In genomic region chr13:13481033-13481432, GRCm38 (mm10) we compare ENCODE assay signal across 8 mouse cellular contexts. TPM values are rescaled to one million over a fixed set of nuclear protein-coding genes. Genes with fewer than 3 reads are reported as not detected.
DNase-seq lines count a peak whose midpoint lies in the region; ATAC-seq and TF ChIP-seq lines count a peak whose summit lies in the region.

No protein-coding gene starts in this region.

- H3K9ac ChIP-seq in embryonic facial prominence, embryonic 11.5 days (replicated peaks; ENCODE audit: low read length): no peak overlapping the region
- no peak overlapping the region for H3K9ac ChIP-seq in heart, postnatal 0 days (replicated peaks; ENCODE audit: low read depth, low read length)
- H3K9ac ChIP-seq in neural tube, embryonic 14.5 days (replicated peaks; ENCODE audit: low read depth, low read length): no peak overlapping the region

- WGBS in embryonic facial prominence, embryonic 11.5 days: 32% methylated on average over 5 of the region's 5 CpGs
- WGBS in heart, postnatal 0 days: 52% methylated on average over 5 of the region's 5 CpGs
- WGBS in neural tube, embryonic 14.5 days: 17% methylated on average over 5 of the region's 5 CpGs

- no peak overlapping the region; the same call in 1 of the 2 replicates for H3K27ac ChIP-seq in embryonic facial prominence, embryonic 11.5 days (replicated peaks; ENCODE audit: low read depth, low read length)
- H3K27ac ChIP-seq in heart, postnatal 0 days (ENCODE audit: low read depth): no peak overlapping the region
- no peak overlapping the region for H3K27ac ChIP-seq in neural tube, embryonic 14.5 days (ENCODE audit: low read depth, low read length)

- TF ChIP-seq EP300 in heart, postnatal 0 days (IDR thresholded peaks at IDR 0.05; ENCODE audit: low read depth): no peak

- peak; percentile 44 for ATAC-seq in embryonic facial prominence, embryonic 11.5 days (replicated peaks; ENCODE audit: insufficient number of reproducible peaks, low FRiP score, low TSS enrichment, low read depth)
- ATAC-seq in heart, postnatal 0 days (ENCODE audit: insufficient read depth, low read depth): peak; percentile 74
- peak; percentile 88 for ATAC-seq in neural tube, embryonic 14.5 days (ENCODE audit: low read depth)
- no peak for ATAC-seq in granulocyte monocyte progenitor cell, adult 5-6 weeks (replicated peaks; ENCODE audit: poor library complexity, severe bottlenecking)

- intact Hi-C loops in left cerebral cortex, postnatal 25 days (cut with DNase I): no loop called here

- H3K4me2 ChIP-seq in embryonic facial prominence, embryonic 11.5 days (ENCODE audit: low read depth, low read length): no peak overlapping the region
- H3K4me2 ChIP-seq in heart, postnatal 0 days (ENCODE audit: low read depth, low read length): no peak overlapping the region
- no peak overlapping the region for H3K4me2 ChIP-seq in neural tube, embryonic 14.5 days (ENCODE audit: low read depth, low read length)

- no peaks in the 10 kb centered on the region for H3K36me3 ChIP-seq in embryonic facial prominence, embryonic 11.5 days (replicated peaks; ENCODE audit: control insufficient read depth, insufficient read depth, low read depth, low read length)
- H3K36me3 ChIP-seq in heart, postnatal 0 days (replicated peaks; ENCODE audit: control insufficient read depth, insufficient read depth, low read length): peaks cover 57% of the 10 kb centered on the region
- H3K36me3 ChIP-seq in neural tube, embryonic 14.5 days (ENCODE audit: control insufficient read depth, insufficient read depth, low read length): no peaks in the 10 kb centered on the region

- TF ChIP-seq CTCF in heart, postnatal 0 days (IDR thresholded peaks at IDR 0.05; ENCODE audit: low read depth): no peak

- no peaks in the 10 kb centered on the region for H3K9me3 ChIP-seq in embryonic facial prominence, embryonic 11.5 days (replicated peaks; ENCODE audit: control insufficient read depth, low read length)
- no peaks in the 10 kb centered on the region for H3K9me3 ChIP-seq in heart, postnatal 0 days (replicated peaks; ENCODE audit: control insufficient read depth, low read length)
- no peaks in the 10 kb centered on the region for H3K9me3 ChIP-seq in neural tube, embryonic 14.5 days (ENCODE audit: control insufficient read depth, low read length)

- H3K27me3 ChIP-seq in embryonic facial prominence, embryonic 11.5 days (ENCODE audit: control insufficient read depth, insufficient read depth, low read length): no peaks in the 10 kb centered on the region
- H3K27me3 ChIP-seq in heart, postnatal 0 days (ENCODE audit: control insufficient read depth, insufficient read depth, low read length): no peaks in the 10 kb centered on the region
- H3K27me3 ChIP-seq in neural tube, embryonic 14.5 days (ENCODE audit: control insufficient read depth, insufficient read depth, low read length): no peaks in the 10 kb centered on the region

- H3K4me1 ChIP-seq in embryonic facial prominence, embryonic 11.5 days (ENCODE audit: control insufficient read depth, insufficient read depth, low read length): no peaks in the 10 kb centered on the region
- no peaks in the 10 kb centered on the region for H3K4me1 ChIP-seq in heart, postnatal 0 days (ENCODE audit: control insufficient read depth, insufficient read depth)
- H3K4me1 ChIP-seq in neural tube, embryonic 14.5 days (ENCODE audit: control insufficient read depth, insufficient read depth, low read length): no peaks in the 10 kb centered on the region

- no peak overlapping the region for H3K4me3 ChIP-seq in embryonic facial prominence, embryonic 11.5 days (ENCODE audit: low read depth, low read length)
- no peak overlapping the region for H3K4me3 ChIP-seq in heart, postnatal 0 days (ENCODE audit: low read depth, low read length)
- no peak overlapping the region for H3K4me3 ChIP-seq in neural tube, embryonic 14.5 days (ENCODE audit: low read depth, low read length)

- peak; percentile 7 for DNase-seq in retina, postnatal 1 day
- DNase-seq in retina, embryonic 14.5 days (ENCODE audit: low spot score): no peak
- no peak for DNase-seq in embryonic facial prominence, embryonic 11.5 days (ENCODE audit: low spot score)
- DNase-seq in heart, postnatal 0 days (ENCODE audit: low spot score): no peak
- DNase-seq in left cerebral cortex, postnatal 25 days (ENCODE audit: low spot score in 2 of 2): peak; percentile 15 to 19
- DNase-seq in spleen, postnatal 4 days (ENCODE audit: low spot score in 2 of 2): no peak

RNA-seq across cellular contexts. Expression of gene Nid1, which starts 43.7 kb away (rescaled TPM):
- 54.8 and 63.8 TPM in 2 replicates for polyA plus RNA-seq in embryonic facial prominence, embryonic 11.5 days (2014; fragmentation: Nextera tagmentation; extraction: Ambion mirVana)
- 127 and 161 TPM in 2 replicates for total RNA-seq in heart, postnatal 0 days (2014; rRNA removed; ENCODE audit: low replicate concordance)
- 49.0 and 50.2 TPM in 2 replicates for polyA plus RNA-seq in heart, postnatal 0 days (2015; fragmentation: Nextera tagmentation; extraction: Ambion mirVana)
- 1 to 10 TPM; 9.2 to 10.0 TPM for total RNA-seq in left cerebral cortex, postnatal 25 days (2021)
- polyA plus RNA-seq in neural tube, embryonic 14.5 days (2014; fragmentation: Nextera tagmentation; extraction: Ambion mirVana): 39.1 and 78.4 TPM in 2 replicates
- not detected in 2 replicates for total RNA-seq in granulocyte monocyte progenitor cell, adult 5-6 weeks (2014; fragmentation: Nextera tagmentation)
- not detected in 2 replicates for total RNA-seq in granulocyte monocyte progenitor cell, adult 5-6 weeks (2017)

Comparison
In these comparisons a context has a peak if more than half of its experiments do, and no peak if none do; other contexts are left out.
1. DNase-seq: peak in retina, postnatal 1 day (single experiment) and left cerebral cortex, postnatal 25 days (2 of 2); none in retina, embryonic 14.5 days (single experiment), embryonic facial prominence, embryonic 11.5 days (single experiment), heart, postnatal 0 days (single experiment) and spleen, postnatal 4 days (0 of 2).
2. RNA of gene Nid1, which starts 43.7 kb away (total RNA-seq): 127 to 161 TPM in heart, postnatal 0 days; 9.2 to 10.0 TPM in left cerebral cortex, postnatal 25 days and not detected in granulocyte monocyte progenitor cell, adult 5-6 weeks; every median in the first group is over 10 times any median in the second.